Mouse (Mus musculus): ENCODE results near the gene Styxl1.
A peak's percentile ranks its signal among the peaks of the same experiment; 100 is the strongest.

The Styxl1 gene

DNA sequence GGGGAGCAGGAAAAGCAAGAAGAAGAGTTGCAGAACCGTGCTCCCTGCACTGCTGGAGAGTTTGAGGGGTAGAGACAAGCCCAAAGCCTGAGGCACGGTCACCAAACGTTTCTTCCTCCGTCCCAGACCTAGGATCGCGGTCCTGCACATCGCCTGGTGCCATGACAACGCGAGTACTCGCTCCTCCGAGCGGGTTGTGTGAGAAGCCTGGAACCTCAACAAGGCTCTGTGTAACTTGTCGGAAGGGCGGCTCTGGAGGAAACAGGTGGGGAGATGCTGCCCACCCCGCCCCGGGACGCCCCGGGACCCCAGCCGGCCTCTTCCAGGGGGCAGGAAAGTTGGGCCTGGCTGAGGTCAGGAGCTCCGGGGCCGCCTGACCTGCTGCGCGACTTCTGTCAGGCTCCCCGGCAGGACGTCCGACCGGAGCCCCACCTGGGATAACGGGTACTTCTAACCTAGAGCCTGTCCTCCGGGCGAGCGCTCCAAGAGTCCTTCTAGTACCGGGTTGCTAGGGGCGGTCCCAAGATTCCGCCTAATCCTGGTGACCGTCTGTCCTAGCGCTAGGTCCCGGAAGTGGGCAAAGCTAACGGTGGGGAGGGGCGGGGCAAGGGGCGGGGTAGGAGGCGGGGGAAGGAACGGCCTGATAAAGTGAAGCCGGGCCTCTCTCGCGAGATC, at the start of gene Styxl1:
TSS of gene Styxl1 (minus strand) at position 590 of the 675 bp plus-strand sequence.
- DNase-seq (ENCODE audit: extremely low spot score), result no peak

DNA sequence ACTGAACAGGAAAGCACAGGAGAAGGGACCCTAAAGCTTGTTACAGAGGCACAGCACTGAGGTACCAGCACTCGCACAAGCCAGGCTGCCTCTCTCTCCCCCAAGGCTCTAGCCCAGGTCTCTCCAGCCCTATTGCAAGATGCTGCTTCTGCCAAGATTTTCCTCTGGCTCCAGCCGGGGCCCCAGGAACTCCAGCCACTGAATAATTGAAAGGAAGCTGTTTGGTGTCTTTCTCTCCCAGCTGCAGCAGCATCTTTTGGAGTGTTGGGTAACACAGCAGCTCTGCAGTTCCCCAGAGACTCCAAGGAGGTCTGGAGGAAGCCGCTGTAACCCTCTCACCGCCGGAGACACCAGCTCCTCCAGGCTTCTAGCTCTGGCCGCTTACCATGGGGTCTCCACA, 48.0 kb upstream of the Styxl1 start:
- no peak for DNase-seq (ENCODE audit: extremely low spot score)

DNA sequence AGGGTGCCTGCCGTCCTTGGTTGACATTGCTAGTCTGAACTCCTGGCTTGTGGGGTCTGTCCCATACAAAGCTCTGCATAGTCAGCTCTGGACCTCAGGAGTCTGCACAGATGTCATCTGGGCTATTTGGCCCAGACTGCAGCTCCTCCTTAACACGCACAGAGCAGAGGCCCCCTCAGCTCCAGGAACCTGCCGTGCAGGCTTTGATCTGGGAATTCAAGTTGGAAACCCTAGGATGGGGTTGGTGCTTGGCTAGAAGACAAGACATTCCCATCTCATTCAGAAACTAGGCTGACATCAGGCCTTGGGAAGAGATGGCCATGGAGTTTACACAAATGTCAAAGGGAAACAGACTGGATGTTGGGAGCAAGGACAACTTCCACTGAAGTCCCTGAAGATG, 46.3 kb upstream of the Styxl1 start:
- no peak for DNase-seq (ENCODE audit: extremely low spot score)

DNA sequence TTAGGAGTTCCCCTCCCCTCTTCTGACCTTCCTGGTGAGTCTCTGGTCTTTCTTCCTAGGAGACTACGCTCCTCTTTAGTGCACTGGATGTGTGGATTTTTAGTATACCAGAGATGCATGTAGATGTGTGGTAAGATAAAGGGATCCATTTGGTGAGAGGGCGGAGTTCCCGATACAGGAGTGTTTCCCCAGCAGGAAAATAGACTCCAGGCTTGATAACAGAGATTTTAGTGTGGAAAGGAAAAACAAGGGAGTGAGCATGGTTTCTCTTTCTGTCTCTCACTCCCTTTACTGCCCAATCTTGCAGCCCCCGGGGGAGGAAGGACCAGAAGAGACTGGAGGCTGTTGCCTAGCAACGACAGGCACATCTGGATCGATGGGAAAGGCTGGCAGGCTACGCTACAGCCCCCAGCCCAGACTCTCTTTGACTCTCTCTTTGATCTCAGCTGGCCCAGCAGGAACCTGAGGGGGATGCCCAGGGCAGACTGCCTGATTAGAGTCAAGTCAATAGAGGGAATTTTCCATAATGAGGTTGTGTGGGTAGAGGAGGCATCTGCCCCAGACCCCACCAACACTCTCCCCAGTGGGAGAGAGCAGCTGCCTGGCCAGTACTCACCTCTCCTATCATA, 44.2 kb upstream of the Styxl1 start:
- no peak for DNase-seq (ENCODE audit: extremely low spot score)

- DNase-seq (ENCODE audit: extremely low spot score), result no peak
Measured at GRCm38 (mm10) chr5:135818491-135818890, 40.3 kb upstream of the Styxl1 start.

- DNase-seq (ENCODE audit: extremely low spot score), result no peak
Measured at GRCm38 (mm10) chr5:135812991-135813390, 34.8 kb upstream of the Styxl1 start.

DNA sequence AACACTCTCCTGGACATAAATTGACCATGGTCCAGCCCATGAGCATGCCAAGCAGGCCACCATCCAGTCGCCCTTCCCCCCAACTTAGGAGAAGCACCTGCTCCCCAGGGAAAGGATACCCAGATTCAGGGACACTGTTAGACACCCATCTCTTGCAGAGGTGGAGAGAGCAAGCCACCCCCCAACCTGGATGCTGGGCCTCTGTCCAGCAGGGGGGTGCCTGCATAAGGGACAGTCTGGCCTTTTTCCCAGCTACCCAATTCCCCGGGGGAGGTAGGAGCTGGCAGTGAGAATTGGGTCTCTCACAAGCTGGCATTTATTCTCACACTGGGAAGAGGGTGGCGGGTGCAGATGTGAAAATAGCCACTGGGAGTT, 29.1 kb upstream of the Styxl1 start:
- DNase-seq (ENCODE audit: extremely low spot score), result no peak

- DNase-seq (ENCODE audit: extremely low spot score), result peak; percentile 90
Measured at GRCm38 (mm10) chr5:135806555-135807262, 28.5 kb upstream of the Styxl1 start, which contains the start of gene Srrm3. Srrm3 (plus strand) TSS chr5:135806890.

GRCm38 (mm10) chr5:135804735-135805134, 26.6 kb upstream of the Styxl1 start:
- DNase-seq (ENCODE audit: extremely low spot score), result no peak

- DNase-seq (ENCODE audit: extremely low spot score), result no peak
Measured at GRCm38 (mm10) chr5:135803676-135804075, 25.5 kb upstream of the Styxl1 start.

GRCm38 (mm10) chr5:135803135-135803534, 24.9 kb upstream of the Styxl1 start:
- no peak for DNase-seq (ENCODE audit: extremely low spot score)

DNA sequence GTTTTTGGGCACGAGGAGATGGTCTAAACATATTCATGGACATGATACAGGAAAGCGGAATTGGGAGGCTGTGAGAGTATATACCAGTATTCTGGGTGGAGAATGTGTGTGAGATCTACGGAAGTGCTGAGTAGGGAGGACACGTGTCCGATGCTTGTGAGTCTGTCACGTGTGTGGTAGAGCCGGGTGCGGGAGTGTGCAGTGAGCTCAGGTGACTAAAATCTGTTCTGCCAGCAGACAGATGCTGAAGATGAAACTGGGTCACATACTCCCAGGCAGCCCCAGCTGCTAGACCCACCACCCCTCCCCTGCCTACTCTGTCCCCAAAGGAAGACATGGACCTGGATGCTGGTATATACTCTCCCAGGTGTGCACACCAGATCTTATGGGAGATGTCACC, 24.5 kb upstream of the Styxl1 start:
- DNase-seq (ENCODE audit: extremely low spot score), result no peak

DNA sequence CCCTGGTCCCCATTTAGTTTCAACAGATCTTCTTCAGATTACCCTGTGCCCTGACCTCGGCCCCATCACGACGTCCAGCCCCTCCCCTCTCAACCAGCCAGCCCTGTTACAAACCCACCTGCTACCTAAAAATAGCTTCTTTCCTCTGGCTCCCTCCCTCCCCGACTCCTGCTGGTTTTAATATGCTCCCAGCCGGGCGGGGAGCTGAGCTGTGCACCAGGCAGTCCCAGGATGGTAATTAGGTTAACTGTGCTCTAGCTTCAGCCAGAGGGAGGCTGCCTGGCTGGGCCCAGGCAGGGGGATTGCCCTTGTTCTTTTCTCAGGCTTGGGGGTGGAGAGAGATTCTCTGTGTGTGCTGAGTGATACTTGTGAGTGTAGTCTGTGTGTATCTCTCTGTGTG, 22.7 kb upstream of the Styxl1 start:
- no peak for DNase-seq (ENCODE audit: extremely low spot score)

DNA sequence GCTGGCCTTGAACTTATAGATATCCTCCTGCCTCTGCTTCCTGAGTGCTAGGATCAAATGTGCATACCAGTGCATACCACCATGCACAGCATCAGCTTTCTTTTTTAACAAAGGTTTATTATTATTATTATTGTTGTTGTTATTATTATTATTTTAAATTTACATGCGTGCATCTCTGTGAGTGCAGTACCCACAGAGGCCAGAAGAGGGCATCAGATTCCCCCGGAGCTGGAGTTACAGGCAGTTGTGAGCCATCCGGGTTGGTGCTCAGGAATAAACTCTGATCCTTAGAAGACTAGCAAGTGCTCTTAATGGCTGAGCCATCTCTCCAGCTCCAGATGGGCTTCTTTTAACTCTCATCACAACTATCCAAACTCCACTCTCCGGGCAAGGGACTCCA, 21.6 kb upstream of the Styxl1 start:
- DNase-seq (ENCODE audit: extremely low spot score), result no peak

- DNase-seq (ENCODE audit: extremely low spot score), result no peak
Measured at GRCm38 (mm10) chr5:135794859-135795181, 16.6 kb upstream of the Styxl1 start.

DNA sequence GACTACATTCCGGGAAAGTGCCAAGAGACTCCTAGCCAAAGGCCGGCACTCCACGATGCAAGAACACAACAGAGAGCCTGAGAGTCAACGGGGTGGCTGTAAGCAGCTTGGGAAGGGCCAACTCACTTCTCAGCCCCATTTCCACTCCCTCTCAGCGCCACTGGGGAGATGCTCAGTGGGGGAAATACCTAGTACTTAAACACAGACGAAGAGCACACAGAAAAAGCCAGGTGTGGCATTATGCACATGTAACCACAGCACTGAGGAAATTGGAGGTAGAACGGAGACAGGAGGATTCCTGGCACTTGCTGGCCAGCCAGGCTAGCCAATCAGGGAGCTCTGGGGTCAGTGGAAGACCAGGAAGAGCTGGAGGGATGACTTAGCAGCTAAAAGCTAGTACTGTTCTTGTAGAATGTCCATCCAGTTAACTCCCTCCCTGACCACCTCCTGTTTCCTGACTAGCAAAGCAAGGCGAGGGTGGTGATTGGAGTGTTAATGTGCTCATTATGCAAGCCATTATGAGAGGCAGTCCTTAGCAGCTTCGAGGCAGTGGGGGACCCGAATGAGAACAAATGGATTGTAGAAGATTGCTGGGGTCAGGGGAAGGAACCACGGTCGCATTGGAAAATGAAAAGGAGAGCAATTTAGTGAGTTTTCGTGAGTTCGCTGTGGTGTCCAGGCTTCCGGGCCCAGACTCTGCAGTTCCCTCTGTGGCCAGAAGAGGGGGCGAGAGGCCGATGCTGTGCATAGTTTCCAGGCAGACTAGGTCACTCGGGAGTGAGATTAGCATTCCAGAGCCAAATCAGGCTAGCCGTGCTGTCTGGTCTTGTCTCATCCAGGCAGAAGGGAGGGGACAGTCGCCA, 16.0 kb upstream of the Styxl1 start:
- peak; percentile 90 for DNase-seq (ENCODE audit: extremely low spot score)

DNA sequence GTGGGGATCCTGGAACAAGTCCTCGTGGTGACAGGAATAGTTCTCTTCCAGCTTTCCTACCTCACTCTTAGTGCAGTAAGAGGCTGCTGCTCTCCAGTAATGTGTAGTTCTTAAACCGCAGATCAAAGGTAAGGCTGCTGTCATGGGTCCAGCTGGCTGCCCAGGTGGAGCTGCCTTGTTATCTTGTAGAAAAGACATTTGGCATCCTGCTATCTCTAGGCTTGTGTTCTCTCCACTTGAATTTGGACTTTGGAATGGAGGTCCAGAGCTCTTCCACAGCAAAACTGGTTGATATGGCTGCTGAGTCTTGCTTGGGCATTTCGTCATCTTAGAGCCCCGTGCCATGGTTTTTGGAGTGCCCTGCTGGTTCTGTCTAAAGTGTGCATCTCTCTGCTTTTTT, 4.7 kb upstream of the Styxl1 start:
- DNase-seq (ENCODE audit: extremely low spot score), result no peak

- no peak for DNase-seq (ENCODE audit: extremely low spot score)
Measured at GRCm38 (mm10) chr5:135780331-135780730, 2.1 kb upstream of the Styxl1 start.

- peak; percentile 99 for DNase-seq (ENCODE audit: extremely low spot score)
Measured at GRCm38 (mm10) chr5:135778471-135779445, 573 bp upstream of the Styxl1 start, which contains the start of gene Mdh2. Mdh2 (plus strand) TSS chr5:135778480.

GRCm38 (mm10) chr5:135776546-135776945, 1.6 kb downstream of the Styxl1 start:
- no peak for DNase-seq (ENCODE audit: extremely low spot score)

- no peak for DNase-seq (ENCODE audit: extremely low spot score)
Measured at GRCm38 (mm10) chr5:135772519-135772918, 5.7 kb downstream of the Styxl1 start.
